Mouse (Mus musculus) C2C12 (cell line): ENCODE data around the gene Dcaf8.

Experiments
- CEBPB ChIP-seq: IDR thresholded peaks from one replicate; pipeline ENCODE4 v1.6.1; 2011; ENCODE audit warnings: low read depth, mild to moderate bottlenecking, control low read depth, moderate library complexity
- CTCF ChIP-seq: IDR thresholded peaks from one replicate; pipeline ENCODE4 v1.5.1; 2011; ENCODE audit not compliant: control insufficient read depth, insufficient read depth, insufficient read length
- FOSL1 ChIP-seq: IDR thresholded peaks from one replicate; pipeline ENCODE4 v1.8.0; 2011; ENCODE audit warnings: mild to moderate bottlenecking, low read length; ENCODE audit not compliant: poor library complexity, insufficient read depth, severe bottlenecking
- MAX ChIP-seq: IDR thresholded peaks from one replicate; pipeline ENCODE4 v1.6.1; 2011; ENCODE audit warnings: mild to moderate bottlenecking, control low read depth
- MYOD1 ChIP-seq: IDR thresholded peaks from one replicate; pipeline ENCODE4 v1.6.1; 2011; ENCODE audit warnings: low read depth; ENCODE audit not compliant: control insufficient read depth, insufficient read length
- MYOG ChIP-seq: IDR thresholded peaks from one replicate; pipeline ENCODE4 v1.6.1; 2011; ENCODE audit not compliant: control insufficient read depth, insufficient read length; ENCODE audit errors: extremely low read depth
- USF1 ChIP-seq: IDR thresholded peaks from one replicate; pipeline ENCODE4 v1.6.1; 2011; ENCODE audit warnings: low read depth, mild to moderate bottlenecking, control low read depth, moderate library complexity

- TF ChIP-seq CTCF (no peak), CEBPB (no peak), USF1 (no peak), MYOD1 (no peak), MAX (no peak), MYOG (no peak), FOSL1 (no peak)
Measured at GRCm38 (mm10) chr1:172134072-172134471, 13.8 kb upstream of the Dcaf8 start.
